Mouse (Mus musculus) forebrain, embryonic 11.5 days (tissue): ENCODE measurements at regions not wholly inside any gene's neighbourhood (a gene's known extent, or its start where the extent isn't known, plus 50 kb on each side); places are given as distances from the start of the nearest gene placed in this dataset.

Experiments used
- ATAC-seq: fragments of 200-750 bp; cut with Nextera tagmentation; replicated peaks from 2 replicates; pipeline ENCODE4 v1.8.0; 2017; ENCODE audit warnings: moderate TSS enrichment; ENCODE audit not compliant: low FRiP score
- DNase-seq: peaks from one replicate; pipeline ENCODE4 v3.0.0-alpha.2; 2017; ENCODE audit warnings: low spot score
- H3K27ac ChIP-seq: fragments of 300-500 bp; sonication (generic); 2 replicates; pipeline ENCODE4 v1.5.1; 2014; ENCODE audit warnings: low read depth, low read length
- H3K27me3 ChIP-seq: fragments of 300-500 bp; sonication (generic); 2 replicates; pipeline ENCODE4 v1.6.1; 2014; ENCODE audit warnings: mild to moderate bottlenecking, low read length, mixed read lengths; ENCODE audit not compliant: control insufficient read depth, insufficient read depth
- H3K36me3 ChIP-seq: fragments of 300-500 bp; sonication (generic); 2 replicates; pipeline ENCODE4 v1.6.1; 2014; ENCODE audit warnings: mild to moderate bottlenecking, low read length, moderate library complexity, mixed read lengths; ENCODE audit not compliant: control insufficient read depth, insufficient read depth
- H3K4me1 ChIP-seq: fragments of 300-500 bp; sonication (generic); replicated peaks from 2 replicates; pipeline ENCODE4 v1.6.1; 2014; ENCODE audit warnings: low read length, mixed read lengths; ENCODE audit not compliant: control insufficient read depth, insufficient read depth
- H3K4me2 ChIP-seq: fragments of 300-500 bp; sonication (generic); 2 replicates; pipeline ENCODE4 v1.6.1; 2014; ENCODE audit warnings: low read depth, mild to moderate bottlenecking, low read length, moderate library complexity, mixed read lengths; ENCODE audit not compliant: severe bottlenecking
- H3K4me3 ChIP-seq: fragments of 300-500 bp; sonication (generic); 2 replicates; pipeline ENCODE4 v1.5.1; 2014; ENCODE audit warnings: low read depth, low read length
- H3K9ac ChIP-seq: fragments of 300-500 bp; sonication (generic); 2 replicates; pipeline ENCODE4 v1.6.1; 2014; ENCODE audit warnings: low read length
- H3K9me3 ChIP-seq: fragments of 300-500 bp; sonication (generic); 2 replicates; pipeline ENCODE4 v1.6.1; 2016; ENCODE audit warnings: low read length, mixed read lengths; ENCODE audit not compliant: control insufficient read depth
- WGBS: fragments of 180-500 bp; shearing (Covaris S2); extraction: QIAGEN DNeasy Blood & Tissue Kit; methylation state at CpG from one replicate; pipeline ENCODE4 v1.1.7; 2014; 5-methylcytosine and 5-hydroxymethylcytosine counted together

GRCm38 (mm10) chr8:92133484-92134406, 223.7 kb upstream of the Irx5 start:
- peak overlapping the region; percentile 42; the same call in 1 of the 2 replicates for H3K4me2 ChIP-seq
- peak; percentile 89 for DNase-seq
- H3K9ac ChIP-seq = peak overlapping the region; percentile 20; the same call in 1 of the 2 replicates
- peaks cover 62% of the 10 kb centered on the region for H3K27me3 ChIP-seq
- H3K36me3 ChIP-seq = no peaks in the 10 kb centered on the region
- WGBS = 3% methylated on average over 24 of the region's 24 CpGs
- peak overlapping the region; percentile 82 for H3K27ac ChIP-seq
- H3K4me3 ChIP-seq = no peak overlapping the region; the same call in 1 of the 2 replicates
- ATAC-seq = peak; percentile 91
- H3K4me1 ChIP-seq = peaks cover 21% of the 10 kb centered on the region
- H3K9me3 ChIP-seq = no peaks in the 10 kb centered on the region

GRCm38 (mm10) chr8:92132949-92133348, 224.5 kb upstream of the Irx5 start:
- Histone ChIP-seq H3K27me3 (peaks cover 62% of the 10 kb centered on the region), H3K9ac (no peak overlapping the region; the same call in 1 of the 2 replicates), H3K36me3 (no peaks in the 10 kb centered on the region), H3K4me3 (no peak overlapping the region), H3K4me1 (peaks cover 24% of the 10 kb centered on the region), H3K4me2 (peak overlapping the region; percentile 42; the same call in 1 of the 2 replicates), H3K9me3 (no peaks in the 10 kb centered on the region), H3K27ac (no peak overlapping the region)
- WGBS = 15% methylated on average over 4 of the region's 4 CpGs
- DNase-seq = no peak
- no peak for ATAC-seq

GRCm38 (mm10) chr8:92132526-92132925, 224.9 kb upstream of the Irx5 start:
- DNase-seq = no peak
- Histone ChIP-seq H3K9ac (no peak overlapping the region), H3K27ac (no peak overlapping the region), H3K4me2 (no peak overlapping the region), H3K27me3 (peaks cover 59% of the 10 kb centered on the region), H3K9me3 (no peaks in the 10 kb centered on the region), H3K4me1 (peaks cover 24% of the 10 kb centered on the region), H3K4me3 (no peak overlapping the region), H3K36me3 (no peaks in the 10 kb centered on the region)
- no peak for ATAC-seq
- 54% methylated on average over 5 of the region's 5 CpGs for WGBS

- no peak for ATAC-seq
- no peaks in the 10 kb centered on the region for H3K9me3 ChIP-seq
- WGBS = 70% methylated on average over 8 of the region's 8 CpGs
- no peak overlapping the region for H3K4me3 ChIP-seq
- DNase-seq = no peak
- H3K27ac ChIP-seq = no peak overlapping the region
- H3K4me2 ChIP-seq = no peak overlapping the region
- H3K36me3 ChIP-seq = no peaks in the 10 kb centered on the region
- H3K9ac ChIP-seq = no peak overlapping the region
- peaks cover 66% of the 10 kb centered on the region for H3K27me3 ChIP-seq
- peaks cover 17% of the 10 kb centered on the region for H3K4me1 ChIP-seq
Observed at GRCm38 (mm10) chr8:92130025-92130557, 227.3 kb upstream of the Irx5 start.

GRCm38 (mm10) chr8:92129241-92130015, 228.0 kb upstream of the Irx5 start:
- ATAC-seq (no peak), DNase-seq (no peak)
- Histone ChIP-seq H3K4me3 (no peak overlapping the region), H3K36me3 (no peaks in the 10 kb centered on the region), H3K4me1 (peaks cover 13% of the 10 kb centered on the region), H3K27me3 (peaks cover 64% of the 10 kb centered on the region), H3K9me3 (no peaks in the 10 kb centered on the region), H3K9ac (no peak overlapping the region), H3K4me2 (no peak overlapping the region), H3K27ac (no peak overlapping the region)
- 65% methylated on average over 6 of the region's 6 CpGs for WGBS

GRCm38 (mm10) chr8:92125631-92126030, 231.8 kb upstream of the Irx5 start:
- H3K36me3 ChIP-seq = no peaks in the 10 kb centered on the region
- 52% methylated on average over 3 of the region's 3 CpGs for WGBS
- no peak overlapping the region for H3K4me3 ChIP-seq
- peaks cover 55% of the 10 kb centered on the region for H3K27me3 ChIP-seq
- no peaks in the 10 kb centered on the region for H3K9me3 ChIP-seq
- peaks cover 2% of the 10 kb centered on the region; the same call in 1 of the 2 replicates for H3K4me1 ChIP-seq
- ATAC-seq (no peak), DNase-seq (no peak)
- no peak overlapping the region for H3K27ac ChIP-seq
- H3K4me2 ChIP-seq = no peak overlapping the region
- H3K9ac ChIP-seq = no peak overlapping the region

- 47% methylated on average over 2 of the region's 2 CpGs for WGBS
- Histone ChIP-seq H3K36me3 (no peaks in the 10 kb centered on the region), H3K27me3 (peaks cover 38% of the 10 kb centered on the region), H3K27ac (no peak overlapping the region), H3K9me3 (no peaks in the 10 kb centered on the region), H3K4me2 (no peak overlapping the region), H3K4me3 (no peak overlapping the region), H3K9ac (no peak overlapping the region), H3K4me1 (no peaks in the 10 kb centered on the region)
- no peak for DNase-seq
- ATAC-seq = no peak
Observed at GRCm38 (mm10) chr8:92121296-92121695, 236.1 kb upstream of the Irx5 start.

GRCm38 (mm10) chr8:92115479-92116267, 241.8 kb upstream of the Irx5 start:
- H3K9ac ChIP-seq = no peak overlapping the region
- no peaks in the 10 kb centered on the region for H3K36me3 ChIP-seq
- H3K9me3 ChIP-seq = no peaks in the 10 kb centered on the region
- H3K27me3 ChIP-seq = peaks cover 28% of the 10 kb centered on the region
- no peak overlapping the region for H3K4me3 ChIP-seq
- no peak for ATAC-seq
- no peak overlapping the region for H3K4me2 ChIP-seq
- H3K27ac ChIP-seq = no peak overlapping the region
- H3K4me1 ChIP-seq = peaks cover 4% of the 10 kb centered on the region; the same call in 1 of the 2 replicates
- 86% methylated on average over 15 of the region's 15 CpGs for WGBS
- no peak for DNase-seq
